Mouse (Mus musculus) layer of hippocampus, adult 11-12 months (tissue): ENCODE results near the gene Camk2d.
A peak's percentile ranks its signal among the peaks of the same experiment; 100 is the strongest.

Experiments
- DNase-seq: peaks from one replicate; pipeline ENCODE4 v3.0.0; 2022; ENCODE audit warnings: low spot score

The Camk2d gene

DNA sequence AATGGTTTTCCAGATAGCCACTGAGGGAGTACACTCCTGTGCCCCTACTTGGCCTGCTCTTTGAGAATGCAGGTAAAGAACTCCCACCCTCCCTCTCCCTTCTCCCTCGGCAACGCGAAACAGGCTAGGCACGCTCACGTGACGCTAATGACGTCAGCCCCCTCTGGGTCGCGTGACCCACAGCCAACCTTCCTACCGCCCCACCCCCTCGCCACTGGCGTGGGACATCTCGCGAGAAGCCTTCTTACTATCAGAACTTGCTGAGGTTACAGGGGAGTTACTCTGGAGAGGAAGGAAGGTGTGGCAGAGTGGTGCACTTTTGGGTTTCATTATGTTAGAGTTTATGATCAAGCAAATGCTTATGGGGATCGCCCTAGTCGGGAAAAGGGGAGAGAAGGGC, at the start of gene Camk2d:
TSS of gene Camk2d (plus strand) at position 217 of the 400 bp plus-strand sequence.
- peak; percentile 97 for DNase-seq

DNA sequence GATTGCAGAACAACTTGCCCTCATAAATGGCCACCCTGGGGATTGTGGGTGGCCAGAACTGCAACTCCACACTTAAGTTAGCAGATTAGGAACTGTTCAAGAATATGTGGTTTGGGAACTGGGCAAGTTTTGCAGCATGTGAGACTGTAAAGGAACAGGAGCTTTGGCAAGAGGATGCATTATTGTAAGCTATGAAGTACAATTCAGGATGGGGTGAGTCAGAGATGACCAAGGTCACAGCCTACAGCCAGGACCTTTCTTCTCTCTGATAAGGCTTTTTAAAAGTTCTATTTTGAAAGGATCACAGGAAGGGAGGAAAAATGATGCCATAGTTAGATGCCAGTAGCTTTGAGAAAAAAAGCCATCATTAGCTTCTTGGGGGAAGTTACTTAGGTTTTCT, 48.2 kb upstream of the Camk2d start:
- DNase-seq: no peak

DNA sequence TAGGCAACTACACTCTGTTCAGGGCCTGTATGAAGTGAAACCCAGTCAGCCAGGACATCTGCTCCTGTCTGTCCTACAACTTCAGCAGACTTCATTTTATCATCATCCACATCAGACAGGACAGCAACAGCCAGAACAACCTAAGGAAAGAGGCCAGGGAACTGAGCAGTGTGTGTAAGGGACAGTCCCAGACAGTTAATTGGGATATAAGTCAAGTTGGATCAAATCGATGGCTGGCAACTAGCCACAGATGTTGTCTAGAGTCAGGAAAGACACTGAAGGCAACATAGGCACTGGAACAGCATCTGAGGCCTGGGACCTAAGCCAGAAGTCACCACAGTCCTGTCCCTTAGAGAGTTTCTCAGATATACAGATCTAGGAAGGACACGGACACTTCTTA, 32.5 kb upstream of the Camk2d start:
- no peak for DNase-seq

DNA sequence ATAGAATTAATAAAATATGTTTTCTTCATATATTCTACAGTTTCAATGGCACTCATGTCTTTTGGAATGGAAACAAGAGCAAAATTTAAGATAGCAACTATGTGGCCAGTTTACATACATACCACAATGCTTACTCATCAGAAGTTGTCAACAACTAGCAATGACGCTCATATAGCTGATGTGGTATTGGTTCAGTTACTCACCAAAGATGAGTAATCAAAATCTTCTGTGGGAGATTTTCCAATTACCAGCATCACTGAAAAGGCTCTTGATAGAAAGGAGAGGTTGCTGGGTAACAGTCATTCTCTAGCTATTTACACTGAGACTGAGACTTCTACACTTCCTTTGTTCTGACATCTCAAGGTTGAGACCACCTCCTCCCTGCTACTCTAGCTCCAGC, 25.5 kb upstream of the Camk2d start:
- no peak for DNase-seq

DNA sequence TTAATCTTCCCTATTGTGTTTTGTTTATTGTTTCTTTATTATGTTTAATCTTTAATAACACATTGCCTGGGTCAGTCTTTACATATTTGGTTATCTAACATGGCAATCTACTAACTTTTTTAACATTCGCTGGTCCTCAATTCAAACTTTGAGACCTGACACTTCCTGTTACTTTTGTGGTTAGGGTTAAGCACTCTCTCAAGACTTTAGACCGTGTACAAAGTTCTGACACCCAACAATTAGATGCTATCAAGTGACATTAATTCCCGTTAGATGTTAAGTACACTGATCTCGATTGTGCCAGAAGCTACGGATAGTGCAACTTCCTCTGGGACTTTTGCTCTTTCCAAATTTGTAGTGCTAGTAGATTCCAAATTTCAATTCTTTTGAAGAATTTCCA, 23.2 kb upstream of the Camk2d start:
- no peak for DNase-seq

DNA sequence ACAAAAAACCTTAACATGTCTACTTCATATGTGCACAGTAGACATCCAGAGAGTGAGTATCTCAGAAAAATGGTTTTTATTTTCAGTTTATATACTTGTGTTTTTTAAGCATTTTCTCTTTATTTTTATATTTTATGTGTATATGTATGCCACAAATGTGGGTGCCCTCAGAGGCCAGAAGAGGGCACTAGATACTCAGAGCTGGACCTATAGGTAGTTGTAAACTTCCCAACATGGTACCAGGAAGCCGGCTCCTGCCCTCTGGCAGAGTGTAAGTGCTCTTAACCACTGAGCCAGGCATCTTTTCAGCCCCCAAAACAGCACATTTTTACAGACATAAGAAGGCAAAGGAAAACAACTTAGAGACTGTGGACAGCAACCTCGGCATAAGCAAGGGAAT, 20.2 kb upstream of the Camk2d start:
- DNase-seq: no peak

DNA sequence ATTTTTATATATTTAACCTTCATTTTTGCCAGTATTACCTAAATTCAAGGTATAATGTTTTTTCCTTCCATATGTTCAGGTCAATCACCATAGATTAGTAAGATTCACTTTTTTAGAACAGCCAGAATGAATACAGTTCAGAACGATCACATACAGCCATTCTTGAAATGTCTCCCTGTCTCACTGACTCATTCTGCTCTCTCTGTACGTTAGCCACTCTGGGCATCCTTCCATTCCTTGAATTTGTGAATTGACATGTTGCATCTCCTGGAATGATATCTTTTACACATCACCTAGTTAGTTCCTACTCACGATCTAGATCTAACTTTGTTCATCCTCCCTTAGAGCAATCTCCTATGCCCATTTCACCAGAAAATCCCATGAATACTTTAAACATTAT, 10.0 kb upstream of the Camk2d start:
- DNase-seq: no peak

DNA sequence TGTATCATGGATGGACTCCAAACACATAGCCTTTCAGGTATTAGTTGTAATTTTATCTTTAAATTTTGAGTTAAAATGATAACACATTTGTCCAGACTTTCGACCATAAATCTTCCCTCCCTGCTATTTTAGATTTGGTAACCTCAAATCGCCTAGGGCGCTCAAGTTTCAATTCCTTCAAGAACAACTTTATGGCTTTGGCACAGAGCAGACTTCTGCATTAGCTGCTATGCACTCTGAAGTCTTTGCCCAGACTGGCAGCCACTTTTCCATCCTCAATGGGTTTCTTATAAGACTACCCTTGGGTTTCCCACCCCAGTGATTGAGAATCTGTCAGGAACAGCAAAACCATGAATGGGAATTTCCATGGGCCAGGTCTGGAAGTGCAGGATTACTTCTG, 8.6 kb upstream of the Camk2d start:
- DNase-seq: no peak

DNA sequence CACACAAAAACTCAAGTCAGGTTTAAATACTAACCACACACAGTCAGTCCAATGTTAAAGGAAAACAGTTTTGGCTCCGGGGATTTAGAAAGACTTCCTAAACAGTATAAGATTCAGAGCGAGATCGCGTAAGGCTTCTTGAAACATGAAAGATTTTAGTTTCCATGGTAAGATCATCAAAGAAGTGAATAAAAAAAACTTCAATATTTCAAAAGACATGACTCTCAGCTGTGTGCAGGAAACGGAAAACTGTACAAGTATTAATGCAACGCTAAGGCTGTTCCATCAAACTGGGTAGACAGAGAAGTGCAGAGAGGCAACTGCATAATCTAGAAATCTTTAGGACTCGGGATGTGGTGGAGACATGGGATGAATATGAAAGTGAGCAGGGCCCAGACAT, 6.5 kb upstream of the Camk2d start:
- DNase-seq: no peak

DNA sequence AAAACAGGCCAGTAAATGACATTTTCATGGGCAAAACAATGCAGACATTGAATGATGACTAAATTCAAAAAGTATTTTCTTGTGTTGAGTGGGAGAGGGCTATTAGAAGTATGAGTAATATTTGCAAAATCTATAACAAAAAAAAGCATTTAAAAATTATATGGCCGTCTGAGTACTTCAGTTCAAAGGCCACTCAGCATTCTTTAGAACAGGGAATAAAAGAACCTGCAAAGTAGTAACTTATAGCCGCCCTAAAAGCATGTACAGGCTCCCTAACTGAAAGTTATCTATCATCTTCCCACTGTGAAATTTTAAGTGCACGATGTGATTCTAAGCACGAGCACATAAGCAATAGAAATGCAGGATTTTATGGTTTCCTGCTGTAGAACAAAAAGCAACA, 646 bp upstream of the Camk2d start:
- no peak for DNase-seq

DNA sequence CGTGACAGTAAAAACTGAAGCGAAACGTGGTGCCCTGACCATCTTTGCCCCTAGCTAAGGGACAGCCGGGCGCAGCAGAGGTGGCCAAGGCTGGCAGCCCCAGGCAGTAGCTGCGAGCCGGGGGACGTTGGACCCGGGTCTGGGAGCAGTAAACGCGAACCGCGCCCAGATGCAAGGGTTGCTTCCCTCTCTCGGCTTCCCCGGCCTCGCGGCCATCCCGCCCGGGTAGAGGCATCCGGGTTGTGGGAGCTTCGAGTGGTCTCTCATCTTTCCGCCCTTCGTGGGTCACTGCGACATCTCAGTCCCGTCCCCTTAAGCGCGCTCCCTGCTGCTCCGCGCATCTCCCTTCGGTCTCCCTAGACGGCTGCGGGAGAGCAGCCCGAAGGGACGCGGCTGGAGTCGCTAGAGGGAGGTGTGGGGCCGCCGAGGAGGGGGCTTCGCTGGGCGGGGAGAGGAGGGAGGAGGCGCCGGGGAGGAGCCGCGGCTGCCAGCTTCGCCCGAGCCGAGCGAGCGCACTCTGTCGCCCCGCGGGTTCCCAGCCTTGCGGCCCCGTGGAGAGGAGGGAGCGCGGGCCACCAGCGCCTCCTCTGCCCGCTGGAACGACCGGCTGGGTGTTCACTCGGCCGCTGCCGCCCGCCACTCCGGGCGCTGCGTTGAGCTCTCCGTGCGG, 524 bp downstream of the Camk2d start:
- peak; percentile 77 for DNase-seq

DNA sequence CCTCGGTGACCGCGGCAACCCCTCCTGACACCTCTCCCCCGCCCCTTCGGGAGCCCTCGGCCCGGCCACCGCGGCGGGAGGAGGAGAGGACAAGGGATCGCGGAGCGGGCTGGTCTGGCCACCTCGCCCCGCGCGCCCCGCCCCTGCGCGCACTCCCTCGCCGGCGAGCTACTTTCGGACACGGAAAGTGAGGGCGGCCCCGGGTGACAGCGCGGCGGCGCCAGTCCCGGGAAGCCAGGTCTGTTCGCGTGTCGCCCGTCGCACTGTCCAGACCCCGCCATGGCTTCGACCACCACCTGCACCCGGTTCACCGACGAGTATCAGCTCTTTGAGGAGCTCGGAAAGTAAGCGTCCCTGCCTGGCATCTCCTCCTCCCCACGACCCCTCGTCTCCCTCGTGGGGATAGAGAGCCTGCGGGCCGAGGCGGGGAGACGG, 1.1 kb downstream of the Camk2d start:
- DNase-seq: peak; percentile 65

DNA sequence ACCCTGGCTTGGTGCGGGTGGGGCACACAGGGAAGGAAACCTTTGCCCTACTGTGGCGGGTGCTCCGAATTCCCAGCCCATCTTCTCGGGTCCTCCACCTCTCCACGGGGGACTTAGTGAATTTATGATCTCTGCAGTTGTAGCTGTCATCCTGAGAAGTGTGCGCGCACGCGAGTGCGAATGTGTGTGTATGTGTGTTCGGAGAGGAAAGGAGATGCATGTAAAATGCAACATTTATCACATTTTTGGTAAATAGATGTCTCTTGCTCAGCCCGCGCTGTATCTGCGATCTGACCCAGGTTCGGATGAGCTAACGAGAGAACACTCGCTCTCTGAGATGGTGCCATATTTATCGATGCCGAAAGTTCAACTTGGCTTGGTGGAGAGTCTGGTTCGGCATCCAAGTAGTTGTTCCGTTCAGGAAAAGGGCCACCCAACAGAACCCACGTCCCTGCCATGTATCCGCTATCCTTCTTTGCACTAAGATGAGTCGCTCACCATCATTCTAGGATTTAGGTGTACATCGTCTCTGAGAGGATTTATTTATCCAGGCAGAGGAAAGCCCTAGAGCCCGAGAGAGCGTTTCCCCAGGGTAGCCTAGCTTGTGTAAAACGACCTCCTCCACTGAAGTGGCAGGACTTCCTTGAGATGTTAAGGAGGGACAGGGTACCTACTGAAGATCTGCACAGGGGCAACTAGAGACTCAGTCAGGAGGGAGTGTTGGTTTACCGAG, 1.7 kb downstream of the Camk2d start:
- peak; percentile 29 for DNase-seq

DNA sequence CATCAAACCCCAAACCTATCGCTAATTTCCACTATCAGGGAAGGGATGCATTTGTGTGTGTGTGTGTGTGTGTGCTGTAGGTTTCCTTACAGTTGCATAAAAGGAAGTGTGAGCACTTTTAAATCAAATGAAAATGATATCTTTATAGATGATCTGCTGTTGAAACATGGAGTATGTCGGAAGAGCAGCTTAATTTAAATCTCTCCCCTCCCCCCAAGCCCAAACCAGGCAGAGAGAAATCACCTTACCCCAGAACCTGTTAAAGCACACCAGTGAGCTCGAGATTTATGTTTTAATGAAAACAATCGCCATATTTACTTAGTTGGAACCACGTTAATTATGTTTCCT, 2.2 kb downstream of the Camk2d start:
- no peak for DNase-seq

DNA sequence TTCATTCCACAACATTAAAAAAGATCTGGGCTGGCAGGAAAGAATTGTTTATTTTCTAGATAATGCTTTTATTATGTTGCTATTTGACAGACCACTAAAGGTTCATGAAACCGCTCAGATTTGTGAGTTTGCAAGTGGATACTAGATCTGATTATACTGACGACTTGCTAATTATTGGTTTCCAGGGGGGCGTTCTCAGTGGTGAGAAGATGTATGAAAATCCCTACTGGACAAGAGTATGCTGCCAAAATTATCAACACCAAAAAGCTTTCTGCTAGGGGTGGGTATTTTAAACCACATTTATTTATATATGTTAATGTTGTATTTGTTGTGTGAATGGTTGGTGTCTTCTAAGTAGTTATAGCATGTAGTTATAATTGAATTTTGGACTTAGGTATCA, 2.8 kb downstream of the Camk2d start:
- DNase-seq: no peak

DNA sequence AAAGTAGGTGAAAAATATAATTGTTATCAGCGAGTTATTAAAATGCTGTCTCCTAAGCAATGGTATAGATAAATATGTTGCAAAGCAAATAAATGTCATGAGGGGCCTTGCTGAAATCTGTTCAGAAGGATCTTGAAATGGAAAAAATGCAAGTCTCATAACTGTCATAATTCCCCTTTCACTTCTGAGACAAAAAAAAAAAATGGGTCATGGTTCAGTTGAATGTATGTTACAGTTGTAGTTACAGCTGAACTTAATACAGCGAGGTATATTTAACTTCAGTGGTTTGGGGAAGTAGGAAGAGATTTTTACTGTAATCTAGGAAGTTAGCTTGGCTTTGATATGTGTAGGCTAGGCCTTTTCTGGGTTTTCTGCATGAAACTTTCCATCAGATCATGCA, 3.2 kb downstream of the Camk2d start:
- DNase-seq: no peak

DNA sequence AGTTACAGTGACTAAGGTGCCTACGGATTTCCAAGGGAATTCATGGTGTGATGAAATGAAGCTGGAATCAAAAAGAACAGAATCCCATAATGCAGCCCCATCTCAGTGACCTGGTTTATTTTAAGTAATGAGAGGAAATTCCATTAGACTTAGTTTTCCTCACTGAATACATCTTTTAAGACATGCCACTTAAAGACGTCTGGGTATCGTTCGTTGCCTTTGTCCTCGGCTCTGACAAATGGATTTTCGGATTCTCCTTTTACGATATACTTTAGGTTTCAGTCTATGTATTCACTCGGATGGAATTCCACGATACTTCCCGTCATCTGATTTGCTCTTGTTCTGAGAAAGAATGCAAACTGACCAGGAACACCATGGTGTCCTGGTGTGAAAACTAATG, 3.8 kb downstream of the Camk2d start:
- no peak for DNase-seq

DNA sequence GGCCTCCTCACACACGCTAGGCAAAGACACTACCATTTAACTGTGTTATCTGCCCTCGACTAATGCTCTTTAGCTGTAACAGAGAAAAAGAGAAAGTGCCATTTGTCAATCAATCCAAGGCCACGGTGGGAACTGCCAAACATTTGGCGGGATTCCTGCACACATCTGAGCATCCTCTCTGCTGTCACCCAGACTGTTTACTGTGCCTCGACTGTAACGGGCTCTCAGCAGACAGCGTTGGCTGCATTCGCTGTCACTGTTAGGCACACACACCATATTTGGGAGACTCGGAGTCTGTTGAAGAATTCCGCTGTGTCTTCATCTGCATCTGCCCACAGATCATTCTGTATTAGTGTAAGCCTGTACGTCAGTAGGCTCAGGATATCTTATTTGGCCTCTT, 6.7 kb downstream of the Camk2d start:
- DNase-seq: peak; percentile 21

DNA sequence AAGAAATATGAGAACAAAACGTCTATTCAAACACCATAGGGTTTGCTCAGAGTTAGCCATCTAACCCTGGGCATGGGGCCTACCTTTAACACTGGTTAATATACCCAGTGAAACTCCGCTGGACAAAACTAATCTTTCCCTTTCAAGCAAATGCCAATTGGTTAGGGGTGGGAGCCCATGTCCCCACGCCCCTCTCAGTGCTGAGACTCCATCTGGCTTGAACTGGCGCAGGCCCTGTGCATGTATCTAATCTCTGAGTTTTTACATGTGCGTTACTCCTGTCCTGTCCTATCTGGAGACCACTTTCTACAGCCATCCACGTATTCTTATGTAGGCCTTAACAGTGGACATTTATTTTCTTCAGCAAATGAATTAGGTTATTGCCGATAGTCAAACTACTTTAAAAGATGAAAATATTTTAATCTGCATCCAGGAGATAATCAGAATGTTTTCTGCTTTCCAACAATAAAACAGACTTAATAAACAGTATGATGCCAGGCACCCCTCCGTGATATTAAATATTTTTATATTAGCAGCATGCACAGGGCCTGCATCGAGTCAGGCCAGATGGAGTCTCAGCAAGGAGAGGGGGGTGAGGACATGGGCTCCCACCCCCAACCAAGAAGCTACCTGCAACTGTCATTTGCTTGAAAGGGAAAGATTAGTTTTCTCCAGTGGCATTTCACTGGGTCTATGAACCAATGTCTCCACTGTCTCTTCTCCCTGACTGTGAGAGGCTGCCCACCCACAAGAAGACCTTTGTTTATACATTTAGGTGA, 8.7 kb downstream of the Camk2d start:
- no peak for DNase-seq

DNA sequence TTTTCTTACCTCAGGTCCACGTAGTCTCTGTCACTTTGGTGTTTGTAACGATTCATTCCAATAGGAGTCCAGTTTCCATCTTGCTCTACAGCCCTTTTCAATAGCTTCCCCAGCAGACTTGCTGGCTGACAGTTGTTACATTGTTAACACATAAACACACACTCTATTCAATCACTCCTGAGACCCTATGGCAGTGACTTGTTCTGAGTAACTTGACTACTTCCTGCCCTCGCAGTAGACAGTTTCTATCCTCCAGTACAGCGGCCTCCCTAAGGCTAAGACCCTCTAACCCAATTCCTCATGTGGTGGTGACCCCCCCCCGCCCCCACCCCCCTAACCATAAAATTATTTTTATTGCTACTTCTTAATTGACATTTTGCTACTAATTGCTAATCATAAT, 13.2 kb downstream of the Camk2d start:
- no peak for DNase-seq

DNA sequence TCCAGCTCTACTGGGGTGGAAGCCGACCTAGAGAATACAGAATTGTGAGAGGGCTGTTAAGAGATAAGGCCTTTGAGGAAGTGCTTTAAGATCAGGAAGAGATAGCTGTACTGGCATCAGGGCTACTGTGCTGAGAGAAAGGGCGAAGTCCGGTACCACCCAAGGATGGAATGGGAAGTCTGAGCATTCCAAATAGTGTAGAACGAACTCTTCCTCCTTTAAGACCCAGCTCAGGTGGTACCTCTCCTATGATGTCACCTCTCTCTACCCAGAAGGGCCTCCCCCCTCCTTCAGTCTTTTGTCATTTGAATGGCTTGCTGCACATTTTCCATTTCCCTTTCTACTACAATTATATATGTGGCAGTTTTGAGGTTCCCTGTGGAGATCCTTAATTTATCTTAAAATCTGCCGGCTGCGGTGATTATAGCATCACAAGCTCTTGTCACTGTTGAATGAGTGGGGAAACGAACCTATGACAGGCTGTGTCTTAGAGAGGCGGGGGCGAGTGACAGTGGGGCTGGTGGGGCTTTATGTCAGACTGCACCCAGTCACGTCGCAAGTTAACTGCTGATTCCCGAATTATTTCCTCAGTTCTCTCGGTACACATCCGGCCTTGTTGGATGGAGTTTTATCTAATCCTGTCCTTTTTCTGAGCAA, 13.8 kb downstream of the Camk2d start:
- no peak for DNase-seq

DNA sequence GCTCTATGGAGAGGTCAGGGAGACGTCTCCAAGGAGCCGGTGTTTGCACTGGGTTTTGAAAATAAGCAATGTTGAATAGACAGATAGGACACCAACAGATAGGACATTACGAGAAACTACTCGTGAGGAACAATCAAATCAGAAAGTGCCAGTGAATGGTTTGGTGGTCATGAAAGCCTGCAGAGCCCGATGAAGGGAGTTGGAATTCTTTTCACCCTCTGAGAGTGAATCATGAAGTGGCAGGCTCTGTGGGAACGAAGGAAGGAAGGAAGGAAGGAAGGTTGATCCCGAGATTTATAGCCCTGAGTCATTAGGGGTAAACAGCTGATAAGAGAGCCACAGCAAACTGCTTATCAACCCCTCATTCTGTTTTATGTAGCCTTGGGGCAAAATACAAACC, 15.5 kb downstream of the Camk2d start:
- DNase-seq: no peak
